ENCODE assay signal across 13 mouse cellular contexts in the genomic region with DNA sequence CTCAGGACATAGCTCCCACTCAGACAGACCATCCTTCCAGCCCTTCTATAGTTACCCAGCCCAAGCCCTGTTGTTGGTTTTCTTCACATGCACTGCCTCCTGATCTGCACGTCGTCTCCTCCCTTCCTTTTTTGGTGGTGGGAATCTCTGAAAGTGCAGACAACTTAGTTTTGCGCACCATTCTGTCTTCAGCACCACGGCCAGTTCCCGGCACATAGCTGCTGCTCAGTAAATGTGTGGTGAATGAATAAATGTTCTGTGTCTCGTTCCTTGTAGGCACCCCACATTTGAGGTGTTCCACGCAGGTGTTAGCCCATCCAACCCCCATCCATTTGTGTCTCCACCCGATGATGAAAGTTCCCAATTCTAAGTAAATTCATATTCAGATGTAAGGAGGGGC. TPM values are rescaled to one million over a fixed set of nuclear protein-coding genes. Genes with fewer than 3 reads are reported as not detected.
A peak's percentile ranks its signal among the peaks of the same experiment; 100 is the strongest.
DNase-seq lines count a peak whose midpoint lies in the region; ATAC-seq and TF ChIP-seq lines count a peak whose summit lies in the region.
"Had no signal": no experiment of that assay in that cellular context is flagged by ENCODE, and none has a peak within 500 bp of the region (broad histone marks: within the 10 kb centered on the region; RNA-seq: fewer than 3 reads in every experiment).

No protein-coding gene starts in this region.

- no peak overlapping the region for H3K4me2 ChIP-seq in intestine, embryonic 14.5 days (ENCODE audit: low read length)
- H3K4me2 ChIP-seq in intestine, postnatal 0 days (replicated peaks; ENCODE audit: low read depth) = no peak overlapping the region
- H3K4me2 ChIP-seq: stomach, embryonic 15.5 days had no signal

- whole genome bisulfite sequencing in intestine, embryonic 14.5 days = 42% methylated on average over 8 of the region's 8 CpGs
- 30% methylated on average over 8 of the region's 8 CpGs for WGBS in intestine, postnatal 0 days
- 48% methylated on average over 8 of the region's 8 CpGs for WGBS in embryonic facial prominence, embryonic 10.5 days
- 93% methylated on average over 8 of the region's 8 CpGs for WGBS in cerebellum, adult 2 months

- H3K36me3 ChIP-seq in intestine, embryonic 14.5 days (ENCODE audit: control insufficient read depth, insufficient read depth, low read length) = no peaks in the 10 kb centered on the region
- no peaks in the 10 kb centered on the region for H3K36me3 ChIP-seq in intestine, postnatal 0 days (ENCODE audit: control insufficient read depth, insufficient read depth)
- no peaks in the 10 kb centered on the region for H3K36me3 ChIP-seq in embryonic facial prominence, embryonic 10.5 days (replicated peaks)
- H3K36me3 ChIP-seq: G1E; stomach, embryonic 15.5 days had no signal

- H3K9me3 ChIP-seq in intestine, embryonic 14.5 days (ENCODE audit: control insufficient read depth, low read length) = no peaks in the 10 kb centered on the region
- H3K9me3 ChIP-seq in intestine, postnatal 0 days (ENCODE audit: control insufficient read depth) = no peaks in the 10 kb centered on the region
- H3K9me3 ChIP-seq in embryonic facial prominence, embryonic 10.5 days = no peaks in the 10 kb centered on the region
- H3K9me3 ChIP-seq: G1E; stomach, embryonic 15.5 days had no signal

- TF ChIP-seq CTCF in intestine, postnatal 0 days (IDR thresholded peaks at IDR 0.05; ENCODE audit: low read depth) = no peak
- no peak for TF ChIP-seq CTCF in cerebellum, adult 2 months (IDR thresholded peaks at IDR 0.05; ENCODE audit: borderline replicate concordance, insufficient read depth, low read depth, low read length)

- DNase-seq in intestine, embryonic 14.5 days (ENCODE audit: low spot score) = peak; percentile 78
- DNase-seq in urinary bladder, postnatal 25 days (ENCODE audit: low spot score) = peak; percentile 12
- DNase-seq in urinary bladder, postnatal 10 days (ENCODE audit: low spot score) = no peak
- DNase-seq in embryonic facial prominence, embryonic 10.5 days (ENCODE audit: low spot score) = peak; percentile 63
- no peak for DNase-seq in left cerebral cortex, adult 11 months (ENCODE audit: low spot score)
- no peak for DNase-seq in cerebellum, adult 2 months
- DNase-seq: cerebellum, adult 11-12 months had no signal

- no peaks in the 10 kb centered on the region for H3K4me1 ChIP-seq in intestine, embryonic 14.5 days (replicated peaks; ENCODE audit: control insufficient read depth, insufficient read depth, low read length)
- no peaks in the 10 kb centered on the region for H3K4me1 ChIP-seq in intestine, postnatal 0 days (replicated peaks; ENCODE audit: control insufficient read depth, insufficient read depth, low read length)
- H3K4me1 ChIP-seq in embryonic facial prominence, embryonic 10.5 days = peaks cover 14% of the 10 kb centered on the region
- peaks cover 30% of the 10 kb centered on the region for H3K4me1 ChIP-seq in cerebellum, adult 2 months (ENCODE audit: control insufficient read depth, insufficient read depth, low read length)
- H3K4me1 ChIP-seq: stomach, embryonic 15.5 days had no signal

- H3K27ac ChIP-seq in intestine, embryonic 14.5 days (ENCODE audit: low read depth) = no peak overlapping the region
- H3K27ac ChIP-seq in intestine, postnatal 0 days (ENCODE audit: low read depth, low read length) = no peak overlapping the region
- H3K27ac ChIP-seq in embryonic facial prominence, embryonic 10.5 days (replicated peaks) = no peak overlapping the region
- no peak overlapping the region for H3K27ac ChIP-seq in cerebellum, adult 2 months (ENCODE audit: insufficient read depth, low read length)
- H3K27ac ChIP-seq: hindbrain, postnatal 0 days; stomach, embryonic 15.5 days had no signal

- no peak for ATAC-seq in intestine, embryonic 14.5 days (replicated peaks; ENCODE audit: low FRiP score, low TSS enrichment, low read depth)
- ATAC-seq in intestine, postnatal 0 days = no peak
- no peak; the same call in 1 of the 2 replicates for ATAC-seq in granulocyte monocyte progenitor cell, adult 5-6 weeks (replicated peaks; ENCODE audit: poor library complexity, severe bottlenecking)
- ATAC-seq: hindbrain, postnatal 0 days had no signal

- no peak for TF ChIP-seq POLR2A in cerebellum, adult 2 months (IDR thresholded peaks at IDR 0.05; ENCODE audit: borderline replicate concordance, insufficient read depth, low read length)

- no peaks in the 10 kb centered on the region for H3K27me3 ChIP-seq in intestine, embryonic 14.5 days (replicated peaks; ENCODE audit: control insufficient read depth, insufficient read depth, low read length)
- no peaks in the 10 kb centered on the region for H3K27me3 ChIP-seq in intestine, postnatal 0 days (replicated peaks; ENCODE audit: control insufficient read depth, insufficient read depth, low read length)
- H3K27me3 ChIP-seq in embryonic facial prominence, embryonic 10.5 days (replicated peaks; ENCODE audit: low read depth, poor library complexity, severe bottlenecking) = peaks cover under 1% of the 10 kb centered on the region
- no peaks in the 10 kb centered on the region for H3K27me3 ChIP-seq in cerebellum, adult 2 months (ENCODE audit: control insufficient read depth, insufficient read depth, low read length)
- H3K27me3 ChIP-seq: stomach, embryonic 15.5 days had no signal

- H3K4me3 ChIP-seq in intestine, embryonic 14.5 days (ENCODE audit: low read depth, low read length) = no peak overlapping the region
- H3K4me3 ChIP-seq in intestine, postnatal 0 days (ENCODE audit: low read depth, low read length) = no peak overlapping the region
- no peak overlapping the region for H3K4me3 ChIP-seq in embryonic facial prominence, embryonic 10.5 days
- H3K4me3 ChIP-seq in cerebellum, adult 2 months (replicated peaks; ENCODE audit: insufficient read depth, low read depth, low read length) = no peak overlapping the region
- H3K4me3 ChIP-seq: stomach, embryonic 15.5 days had no signal

- H3K9ac ChIP-seq in intestine, embryonic 14.5 days (ENCODE audit: low read length) = no peak overlapping the region
- H3K9ac ChIP-seq in intestine, postnatal 0 days (ENCODE audit: low read depth, low read length) = no peak overlapping the region
- H3K9ac ChIP-seq: stomach, embryonic 15.5 days had no signal

RNA-seq across cellular contexts. Expression of gene Kcnd3, which starts 35.0 kb away (rescaled TPM):
- polyA plus RNA-seq in intestine, embryonic 14.5 days (2014; fragmentation: Nextera tagmentation; extraction: Ambion mirVana) = 8.9 and 9.1 TPM in 2 replicates
- 1.1 TPM in 2 replicates for polyA plus RNA-seq in intestine, postnatal 0 days (2015; fragmentation: Nextera tagmentation; extraction: Ambion mirVana)
- polyA plus RNA-seq in embryonic facial prominence, embryonic 10.5 days (2016; fragmentation: Nextera tagmentation; extraction: Ambion mirVana) = 0.19 and 0.57 TPM in 2 replicates
- polyA plus RNA-seq in cerebellum, adult 2 months (2012; rRNA removed) = 29.2 and 31.9 TPM in 2 replicates
- not detected in 2 replicates for total RNA-seq in granulocyte monocyte progenitor cell, adult 5-6 weeks (2014; fragmentation: Nextera tagmentation)
- not detected in 2 replicates for total RNA-seq in granulocyte monocyte progenitor cell, adult 5-6 weeks (2017)
- total RNA-seq: megakaryocyte, adult 5-6 weeks had no signal
- polyA plus RNA-seq: G1E had no signal

Comparison
In these comparisons a context has a peak if more than half of its experiments do, and no peak if none do; other contexts are left out.
1. DNase-seq: peak in intestine, embryonic 14.5 days (single experiment), urinary bladder, postnatal 25 days (single experiment) and embryonic facial prominence, embryonic 10.5 days (single experiment); none in urinary bladder, postnatal 10 days (single experiment), left cerebral cortex, adult 11 months (single experiment) and cerebellum, adult 2 months (0 of 2).